Comparison of ENCODE assay signal across 8 mouse cellular contexts in genomic region chr14:101378965-101379662, GRCm38 (mm10).
DNase-seq lines count a peak whose midpoint lies in the region; ATAC-seq and TF ChIP-seq lines count a peak whose summit lies in the region.

No protein-coding gene starts in this region.

- H3K4me2 ChIP-seq in midbrain, embryonic 13.5 days (replicated peaks): peak overlapping the region; percentile 54
- H3K4me2 ChIP-seq in stomach, embryonic 14.5 days (replicated peaks; ENCODE audit: low read depth, low read length): peak overlapping the region; percentile 45

- peak; percentile 37; the same call in 1 of the 2 replicates for TF ChIP-seq CTCF in spleen, adult 2 months (IDR thresholded peaks at IDR 0.05; ENCODE audit: extremely low read depth, insufficient read depth, insufficient read length, insufficient replicate concordance)

- intact Hi-C loops in left cerebral cortex, postnatal 4 days (cut with DNase I): loop anchor here (5.0 kb wide), 2 partner anchors 1092 to 1447 kb away; no protein-coding TSS in a partner anchor

- no peaks in the 10 kb centered on the region for H3K27me3 ChIP-seq in spleen, adult 2 months (ENCODE audit: control insufficient read depth, insufficient read depth, low read length)
- H3K27me3 ChIP-seq in midbrain, embryonic 13.5 days: no peaks in the 10 kb centered on the region
- no peaks in the 10 kb centered on the region for H3K27me3 ChIP-seq in stomach, embryonic 14.5 days (ENCODE audit: control insufficient read depth, insufficient read depth, low read length)

- 37% methylated on average over 21 of the region's 21 CpGs for WGBS in spleen, adult 2 months
- 19% methylated on average over 21 of the region's 21 CpGs for WGBS in midbrain, embryonic 13.5 days
- WGBS in stomach, embryonic 14.5 days: 20% methylated on average over 21 of the region's 21 CpGs

- no peak overlapping the region for H3K27ac ChIP-seq in spleen, adult 2 months (ENCODE audit: insufficient read depth, low read length)
- peak overlapping the region; percentile 81 for H3K27ac ChIP-seq in midbrain, embryonic 13.5 days
- H3K27ac ChIP-seq in stomach, embryonic 14.5 days (ENCODE audit: low read length): no peak overlapping the region

- no peaks in the 10 kb centered on the region for H3K9me3 ChIP-seq in midbrain, embryonic 13.5 days
- no peaks in the 10 kb centered on the region for H3K9me3 ChIP-seq in stomach, embryonic 14.5 days (ENCODE audit: control insufficient read depth, low read depth, low read length)

- H3K4me1 ChIP-seq in spleen, adult 2 months (ENCODE audit: control insufficient read depth, insufficient read depth, insufficient read length): no peaks in the 10 kb centered on the region
- peaks cover 28% of the 10 kb centered on the region for H3K4me1 ChIP-seq in midbrain, embryonic 13.5 days (replicated peaks)
- 0 out of 2 replicates have a peak, but pooled peaks cover 3% of the 10 kb centered on the region for H3K4me1 ChIP-seq in stomach, embryonic 14.5 days (ENCODE audit: control insufficient read depth, insufficient read depth, low read length)

- peak in 1 of 2 experiments; percentile 7 for DNase-seq in spleen, adult 2 months (ENCODE audit: low read depth in 1 of 2, low spot score in 2 of 2)
- DNase-seq in spleen, postnatal 36 days (ENCODE audit: low spot score in 2 of 2): no peak
- DNase-seq in embryo, embryonic 9.5 days (ENCODE audit: extremely low spot score): peak; percentile 83
- peak; percentile 88 for DNase-seq in heart, adult 11 months
- DNase-seq in kidney, adult 11 months: peak; percentile 14
- DNase-seq in left cerebral cortex, postnatal 4 days: peak; percentile 86

- H3K36me3 ChIP-seq in spleen, adult 2 months (ENCODE audit: control insufficient read depth, insufficient read depth, low read length): no peaks in the 10 kb centered on the region
- no peaks in the 10 kb centered on the region for H3K36me3 ChIP-seq in midbrain, embryonic 13.5 days
- H3K36me3 ChIP-seq in stomach, embryonic 14.5 days (ENCODE audit: control insufficient read depth, insufficient read depth, low read length): no peaks in the 10 kb centered on the region

- TF ChIP-seq POLR2A in spleen, adult 2 months (IDR thresholded peaks at IDR 0.05; ENCODE audit: low read depth, low read length): no peak

- peak overlapping the region; percentile 53; the same call in 1 of the 2 replicates for H3K9ac ChIP-seq in midbrain, embryonic 13.5 days (replicated peaks)
- H3K9ac ChIP-seq in stomach, embryonic 14.5 days (replicated peaks; ENCODE audit: low read depth, low read length): no peak overlapping the region

- ATAC-seq in midbrain, embryonic 13.5 days: peak; percentile 88
- ATAC-seq in stomach, embryonic 14.5 days (ENCODE audit: insufficient number of reproducible peaks, insufficient read depth, low FRiP score, low read depth): peak; percentile 76; the same call in 1 of the 2 replicates

- H3K4me3 ChIP-seq in spleen, adult 2 months (ENCODE audit: extremely low read depth, insufficient read depth, insufficient read length): no peak overlapping the region
- H3K4me3 ChIP-seq in midbrain, embryonic 13.5 days (replicated peaks): peak overlapping the region; percentile 31
- H3K4me3 ChIP-seq in stomach, embryonic 14.5 days (ENCODE audit: low read depth, low read length): peak overlapping the region; percentile 21

Comparison
In these comparisons a context has a peak if more than half of its experiments do, and no peak if none do; other contexts are left out.
1. DNase-seq: peak in embryo, embryonic 9.5 days (single experiment), heart, adult 11 months (single experiment), kidney, adult 11 months (single experiment) and left cerebral cortex, postnatal 4 days (single experiment); none in spleen, postnatal 36 days (0 of 2).